Mouse (Mus musculus): ENCODE data around the gene Tdrd5.

DNA sequence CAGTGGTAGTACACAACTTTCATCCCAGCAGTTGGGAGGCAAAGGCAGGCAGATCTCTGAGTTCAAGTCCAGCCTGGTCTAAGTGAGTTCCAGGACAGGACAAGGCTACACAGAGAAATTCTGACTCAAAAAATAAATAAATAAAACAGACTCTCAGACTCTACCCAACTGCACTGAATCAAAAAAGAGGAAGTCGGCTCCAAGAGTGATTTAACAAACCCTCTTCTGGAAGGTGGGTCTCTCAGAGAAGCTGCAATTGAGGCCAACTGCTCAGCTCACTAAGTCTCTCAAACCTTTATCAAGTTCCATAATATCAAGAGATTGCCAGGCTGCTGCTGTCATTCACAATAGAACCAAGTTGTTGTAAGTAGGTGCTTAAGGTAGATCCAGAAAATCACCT is 5.1 kb upstream of the Tdrd5 start:
- TF ChIP-seq CTCF (IDR thresholded peaks at IDR 0.05; ENCODE audit: insufficient read depth, low read depth, low read length) (no peak), POLR2A (IDR thresholded peaks at IDR 0.05; ENCODE audit: insufficient read depth, low read depth, low read length) (no peak)
